In genomic region chrX:53670294-53670693, GRCm38 (mm10) we compare ENCODE assay signal across 8 mouse cellular contexts. TPM values are rescaled to one million over a fixed set of nuclear protein-coding genes. Genes with fewer than 3 reads are reported as not detected.
DNase-seq lines count a peak whose midpoint lies in the region; ATAC-seq and TF ChIP-seq lines count a peak whose summit lies in the region.

Gene Rtl8b (minus strand): TSS chrX:53670408.

- TF ChIP-seq POLR2A in testis, adult 2 months (IDR thresholded peaks at IDR 0.05; ENCODE audit: control insufficient read depth, low read depth, low read length) = no peak

- ATAC-seq in forebrain, postnatal 0 days = peak; percentile 96
- ATAC-seq in neural tube, embryonic 14.5 days (ENCODE audit: low read depth) = peak; percentile 96

- H3K36me3 ChIP-seq in E14TG2a.4 (ENCODE audit: insufficient read depth, low read length) = no peaks in the 10 kb centered on the region
- H3K36me3 ChIP-seq in forebrain, postnatal 0 days (ENCODE audit: insufficient read depth) = no peaks in the 10 kb centered on the region
- H3K36me3 ChIP-seq in neural tube, embryonic 14.5 days (ENCODE audit: control insufficient read depth, insufficient read depth, low read length) = no peaks in the 10 kb centered on the region
- H3K36me3 ChIP-seq in testis, adult 2 months (ENCODE audit: control insufficient read depth, insufficient read depth, low read length) = no peaks in the 10 kb centered on the region

- peak within 1 kb of the TSS; percentile 43 for H3K4me2 ChIP-seq in forebrain, postnatal 0 days (ENCODE audit: low read depth)
- H3K4me2 ChIP-seq in neural tube, embryonic 14.5 days (ENCODE audit: low read depth, low read length) = peak within 1 kb of the TSS; percentile 36

- DNase-seq in cerebellum, adult 11 months = peak; percentile 77
- DNase-seq in forebrain, postnatal 0 days = peak; percentile 89
- DNase-seq in heart, postnatal 36 days = peak; percentile 79
- peak; percentile 82 to 87 for DNase-seq in layer of hippocampus, adult 18-20 months (ENCODE audit: low spot score in 2 of 2)
- peak; percentile 86 to 89 for DNase-seq in lung, adult 18-20 months

- no peaks in the 10 kb centered on the region for H3K27me3 ChIP-seq in E14TG2a.4 (ENCODE audit: insufficient read depth, low read length)
- no peaks in the 10 kb centered on the region for H3K27me3 ChIP-seq in forebrain, postnatal 0 days (ENCODE audit: insufficient read depth, low read length)
- no peaks in the 10 kb centered on the region for H3K27me3 ChIP-seq in neural tube, embryonic 14.5 days (ENCODE audit: control insufficient read depth, insufficient read depth, low read length)
- no peaks in the 10 kb centered on the region for H3K27me3 ChIP-seq in testis, adult 2 months (ENCODE audit: control insufficient read depth, insufficient read depth, low read length)

- WGBS in forebrain, postnatal 0 days = 27% methylated on average over 12 of the region's 15 CpGs
- 16% methylated on average over 11 of the region's 15 CpGs for WGBS in neural tube, embryonic 14.5 days

- H3K9me3 ChIP-seq in E14TG2a.4 (ENCODE audit: low read length) = no peaks in the 10 kb centered on the region
- H3K9me3 ChIP-seq in forebrain, postnatal 0 days (ENCODE audit: low read length) = no peaks in the 10 kb centered on the region
- no peaks in the 10 kb centered on the region for H3K9me3 ChIP-seq in neural tube, embryonic 14.5 days (ENCODE audit: control insufficient read depth, low read length)

- intact Hi-C loops in heart, postnatal 36 days (cut with DNase I) = loop anchor here (5.0 kb wide), 1 partner anchor 63 kb away; the partner anchor contains the start of genes Gm14597 and Rtl8c

- H3K4me3 ChIP-seq in E14TG2a.4 (replicated peaks; ENCODE audit: low read length) = 0 out of 2 replicates have a peak within 1 kb of the TSS, but pooled peaks have one; percentile 41
- peak within 1 kb of the TSS; percentile 30 for H3K4me3 ChIP-seq in forebrain, postnatal 0 days (ENCODE audit: low read depth, low read length)
- peak within 1 kb of the TSS; percentile 26 for H3K4me3 ChIP-seq in neural tube, embryonic 14.5 days (ENCODE audit: low read depth, low read length)
- peak within 1 kb of the TSS; percentile 50 for H3K4me3 ChIP-seq in testis, adult 2 months (ENCODE audit: control insufficient read depth, low read depth, low read length)

- peak within 1 kb of the TSS; percentile 33 for H3K9ac ChIP-seq in forebrain, postnatal 0 days
- 0 out of 2 replicates have a peak within 1 kb of the TSS, but pooled peaks have one; percentile 32 for H3K9ac ChIP-seq in neural tube, embryonic 14.5 days (replicated peaks; ENCODE audit: low read depth, low read length)

- H3K27ac ChIP-seq in forebrain, postnatal 0 days (ENCODE audit: low read depth, low read length) = peak within 1 kb of the TSS; percentile 78
- peak within 1 kb of the TSS; percentile 69; the same call in 1 of the 2 replicates for H3K27ac ChIP-seq in neural tube, embryonic 14.5 days (ENCODE audit: low read depth, low read length)
- H3K27ac ChIP-seq in testis, adult 2 months (ENCODE audit: control insufficient read depth, insufficient read depth, low read depth, low read length) = no peak within 1 kb of the TSS

- TF ChIP-seq CTCF in E14TG2a.4 (conservative IDR thresholded peaks at IDR 0.05; ENCODE audit: low read length) = no peak
- no peak for TF ChIP-seq CTCF in forebrain, postnatal 0 days (IDR thresholded peaks at IDR 0.05; ENCODE audit: low read depth)
- no peak for TF ChIP-seq CTCF in testis, adult 2 months (IDR thresholded peaks at IDR 0.05; ENCODE audit: control insufficient read depth, insufficient read depth, insufficient replicate concordance, low read depth, low read length)

- H3K4me1 ChIP-seq in E14TG2a.4 (replicated peaks; ENCODE audit: low read depth, low read length) = no peaks in the 10 kb centered on the region
- no peaks in the 10 kb centered on the region for H3K4me1 ChIP-seq in forebrain, postnatal 0 days (ENCODE audit: insufficient read depth)
- H3K4me1 ChIP-seq in neural tube, embryonic 14.5 days (ENCODE audit: control insufficient read depth, insufficient read depth, low read length) = no peaks in the 10 kb centered on the region
- no peaks in the 10 kb centered on the region for H3K4me1 ChIP-seq in testis, adult 2 months (ENCODE audit: control insufficient read depth, insufficient read depth, low read length)

RNA-seq across cellular contexts. Expression of gene Rtl8b, which starts in this region (rescaled TPM):
- 219 and 235 TPM in 2 replicates for total RNA-seq in forebrain, postnatal 0 days (2014; rRNA removed)
- 204 and 212 TPM in 2 replicates for polyA plus RNA-seq in forebrain, postnatal 0 days (2015; fragmentation: Nextera tagmentation; extraction: Ambion mirVana)
- total RNA-seq in heart, postnatal 36 days (2021) = 10 to 100 TPM; 82.1 to 97.6 TPM
- total RNA-seq in layer of hippocampus, adult 18-20 months (2021) = 100 to 1,000 TPM; 183 to 202 TPM
- polyA plus RNA-seq in neural tube, embryonic 14.5 days (2014; fragmentation: Nextera tagmentation; extraction: Ambion mirVana) = 179 and 190 TPM in 2 replicates
- 8.7 and 9.2 TPM in 2 replicates for polyA plus RNA-seq in testis, adult 2 months (2012; rRNA removed)

Comparison
In these comparisons a context has a peak if more than half of its experiments do, and no peak if none do; other contexts are left out.
1. RNA of gene Rtl8b (polyA plus RNA-seq): 204 to 212 TPM in forebrain, postnatal 0 days and 179 to 190 TPM in neural tube, embryonic 14.5 days; 8.7 to 9.2 TPM in testis, adult 2 months; every median in the first group is over 10 times any median in the second.
2. Peak in every context shown above with its lines, with median percentiles within 50 percentile points of each other: H3K4me3 ChIP-seq and DNase-seq.